Mouse (Mus musculus): ENCODE results near the gene Ppp1cc. TPM values are rescaled to one million over a fixed set of nuclear protein-coding genes. Genes with fewer than 3 reads are reported as not detected.
"Not testable (repeated sequence)": the region's sequence is repeated elsewhere in the genome, so short reads cannot be mapped to it uniquely, and the experiment has no call there.

Gene Ppp1cc
- polyA plus RNA-seq, 1 experiment from 2014 or later = 200 TPM

GRCm38 (mm10) chr5:122135290-122135882, 22.7 kb upstream of the Ppp1cc start:
- Histone ChIP-seq H3K4me2 (replicated peaks) (no peak overlapping the region), H3K27me3 (ENCODE audit: control insufficient read depth, insufficient read depth, low read length) (no peaks in the 10 kb centered on the region), H3K4me1 (replicated peaks; ENCODE audit: control insufficient read depth, insufficient read depth, low read length) (no peaks in the 10 kb centered on the region; the same call in 1 of the 2 replicates), H3K9me3 (ENCODE audit: control insufficient read depth, low read length) (no peaks in the 10 kb centered on the region), H3K27ac (no peak overlapping the region), H3K36me3 (replicated peaks; ENCODE audit: control insufficient read depth, insufficient read depth) (no peaks in the 10 kb centered on the region), H3K9ac (no peak overlapping the region), H3K4me3 (replicated peaks; ENCODE audit: low read length) (no peak overlapping the region)
- ATAC-seq (ENCODE audit: low FRiP score) (no peak), DNase-seq (ENCODE audit: low spot score) (no peak)
- 75% methylated on average over 3 of the region's 3 CpGs for WGBS

GRCm38 (mm10) chr5:122136508-122137408, 21.3 kb upstream of the Ppp1cc start:
- Histone ChIP-seq H3K9ac (no peak overlapping the region), H3K4me3 (replicated peaks; ENCODE audit: low read length) (no peak overlapping the region), H3K4me1 (replicated peaks; ENCODE audit: control insufficient read depth, insufficient read depth, low read length) (no peaks in the 10 kb centered on the region; the same call in 1 of the 2 replicates), H3K4me2 (replicated peaks) (no peak overlapping the region), H3K36me3 (replicated peaks; ENCODE audit: control insufficient read depth, insufficient read depth) (no peaks in the 10 kb centered on the region), H3K27me3 (ENCODE audit: control insufficient read depth, insufficient read depth, low read length) (no peaks in the 10 kb centered on the region), H3K9me3 (ENCODE audit: control insufficient read depth, low read length) (no peaks in the 10 kb centered on the region), H3K27ac (no peak overlapping the region)
- DNase-seq (ENCODE audit: low spot score) (no peak), ATAC-seq (ENCODE audit: low FRiP score) (no peak)
- 88% methylated on average over 14 of the region's 14 CpGs for WGBS

- WGBS = 76% methylated on average over 15 of the region's 15 CpGs
- H3K4me1 ChIP-seq (replicated peaks; ENCODE audit: control insufficient read depth, insufficient read depth, low read length) = no peaks in the 10 kb centered on the region
- H3K9ac ChIP-seq = no peak overlapping the region
- no peak overlapping the region for H3K27ac ChIP-seq
- no peak for DNase-seq (ENCODE audit: low spot score)
- H3K4me3 ChIP-seq (replicated peaks; ENCODE audit: low read length) = no peak overlapping the region
- H3K9me3 ChIP-seq (ENCODE audit: control insufficient read depth, low read length) = no peaks in the 10 kb centered on the region
- H3K36me3 ChIP-seq (replicated peaks; ENCODE audit: control insufficient read depth, insufficient read depth) = no peaks in the 10 kb centered on the region
- no peak overlapping the region for H3K4me2 ChIP-seq (replicated peaks)
- no peak for ATAC-seq (ENCODE audit: low FRiP score)
- H3K27me3 ChIP-seq (ENCODE audit: control insufficient read depth, insufficient read depth, low read length) = no peaks in the 10 kb centered on the region
Measured at GRCm38 (mm10) chr5:122138856-122139255, 19.2 kb upstream of the Ppp1cc start.

GRCm38 (mm10) chr5:122139771-122140170, 18.3 kb upstream of the Ppp1cc start:
- not testable (repeated sequence) for ATAC-seq (ENCODE audit: low FRiP score); DNase-seq (ENCODE audit: low spot score); H3K4me2 ChIP-seq (replicated peaks); H3K27me3 ChIP-seq (ENCODE audit: control insufficient read depth, insufficient read depth, low read length); H3K9ac ChIP-seq; H3K27ac ChIP-seq; H3K4me1 ChIP-seq (replicated peaks; ENCODE audit: control insufficient read depth, insufficient read depth, low read length); H3K36me3 ChIP-seq (replicated peaks; ENCODE audit: control insufficient read depth, insufficient read depth); H3K9me3 ChIP-seq (ENCODE audit: control insufficient read depth, low read length); H3K4me3 ChIP-seq (replicated peaks; ENCODE audit: low read length)
- 52% methylated on average over 2 of the region's 2 CpGs for WGBS

GRCm38 (mm10) chr5:122140723-122141122, 17.4 kb upstream of the Ppp1cc start, which contains the start of gene Ccdc63:
TSS of gene Ccdc63 (minus strand) at chr5:122140823.
- Histone ChIP-seq H3K4me2 (replicated peaks) (no peak within 1 kb of the TSS), H3K4me3 (replicated peaks; ENCODE audit: low read length) (no peak within 1 kb of the TSS), H3K27ac (no peak within 1 kb of the TSS), H3K9ac (no peak within 1 kb of the TSS), H3K4me1 (replicated peaks; ENCODE audit: control insufficient read depth, insufficient read depth, low read length) (no peaks in the 10 kb centered on the region), H3K36me3 (replicated peaks; ENCODE audit: control insufficient read depth, insufficient read depth) (no peaks in the 10 kb centered on the region), H3K9me3 (ENCODE audit: control insufficient read depth, low read length) (no peaks in the 10 kb centered on the region), H3K27me3 (ENCODE audit: control insufficient read depth, insufficient read depth, low read length) (no peaks in the 10 kb centered on the region)
- WGBS = 91% methylated on average over 3 of the region's 3 CpGs
- no peak for ATAC-seq (ENCODE audit: low FRiP score)
- no peak for DNase-seq (ENCODE audit: low spot score)

- Histone ChIP-seq H3K4me2 (replicated peaks) (no peak overlapping the region), H3K9me3 (ENCODE audit: control insufficient read depth, low read length) (no peaks in the 10 kb centered on the region), H3K27me3 (ENCODE audit: control insufficient read depth, insufficient read depth, low read length) (no peaks in the 10 kb centered on the region), H3K9ac (no peak overlapping the region), H3K4me1 (replicated peaks; ENCODE audit: control insufficient read depth, insufficient read depth, low read length) (no peaks in the 10 kb centered on the region), H3K27ac (no peak overlapping the region), H3K36me3 (replicated peaks; ENCODE audit: control insufficient read depth, insufficient read depth) (no peaks in the 10 kb centered on the region), H3K4me3 (replicated peaks; ENCODE audit: low read length) (no peak overlapping the region)
- DNase-seq (ENCODE audit: low spot score) (no peak), ATAC-seq (ENCODE audit: low FRiP score) (no peak)
- 50% methylated on average over 8 of the region's 8 CpGs for WGBS
Measured at GRCm38 (mm10) chr5:122142230-122142992, 15.7 kb upstream of the Ppp1cc start.

GRCm38 (mm10) chr5:122143543-122143942, 14.5 kb upstream of the Ppp1cc start:
- Histone ChIP-seq H3K4me1 (replicated peaks; ENCODE audit: control insufficient read depth, insufficient read depth, low read length) (no peaks in the 10 kb centered on the region), H3K27ac (no peak overlapping the region), H3K4me2 (replicated peaks) (no peak overlapping the region), H3K27me3 (ENCODE audit: control insufficient read depth, insufficient read depth, low read length) (no peaks in the 10 kb centered on the region), H3K36me3 (replicated peaks; ENCODE audit: control insufficient read depth, insufficient read depth) (no peaks in the 10 kb centered on the region), H3K4me3 (replicated peaks; ENCODE audit: low read length) (no peak overlapping the region), H3K9ac (no peak overlapping the region), H3K9me3 (ENCODE audit: control insufficient read depth, low read length) (no peaks in the 10 kb centered on the region)
- ATAC-seq (ENCODE audit: low FRiP score) = no peak
- no peak for DNase-seq (ENCODE audit: low spot score)
- 86% methylated on average over 15 of the region's 15 CpGs for WGBS

GRCm38 (mm10) chr5:122144825-122145224, 13.3 kb upstream of the Ppp1cc start:
- H3K4me2 ChIP-seq (replicated peaks) = no peak overlapping the region
- ATAC-seq (ENCODE audit: low FRiP score) = no peak
- no peak overlapping the region for H3K4me3 ChIP-seq (replicated peaks; ENCODE audit: low read length)
- no peaks in the 10 kb centered on the region for H3K36me3 ChIP-seq (replicated peaks; ENCODE audit: control insufficient read depth, insufficient read depth)
- WGBS = 93% methylated on average over 4 of the region's 4 CpGs
- no peaks in the 10 kb centered on the region for H3K27me3 ChIP-seq (ENCODE audit: control insufficient read depth, insufficient read depth, low read length)
- H3K4me1 ChIP-seq (replicated peaks; ENCODE audit: control insufficient read depth, insufficient read depth, low read length) = no peaks in the 10 kb centered on the region
- no peaks in the 10 kb centered on the region for H3K9me3 ChIP-seq (ENCODE audit: control insufficient read depth, low read length)
- no peak for DNase-seq (ENCODE audit: low spot score)
- no peak overlapping the region for H3K27ac ChIP-seq
- H3K9ac ChIP-seq = no peak overlapping the region

Data from hindbrain, embryonic 14.5 days (tissue).